Mouse (Mus musculus) hindbrain, embryonic 15.5 days (tissue): ENCODE results near the gene Edn2. TPM values are rescaled to one million over a fixed set of nuclear protein-coding genes. Genes with fewer than 3 reads are reported as not detected.

Experiments used
- ATAC-seq: fragments of 200-750 bp; cut with Nextera tagmentation; 2 replicates; pipeline ENCODE4 v1.8.0; 2017; ENCODE audit warnings: low read depth, moderate number of reproducible peaks, moderate TSS enrichment; ENCODE audit not compliant: low FRiP score
- H3K27ac ChIP-seq: fragments of 300-500 bp; sonication (generic); replicated peaks from 2 replicates; pipeline ENCODE4 v1.5.1; 2015; ENCODE audit warnings: mild to moderate bottlenecking, inconsistent platforms
- H3K27me3 ChIP-seq: fragments of 300-500 bp; sonication (generic); 2 replicates; pipeline ENCODE4 v1.6.1; 2015; ENCODE audit warnings: control low read depth, inconsistent platforms
- H3K36me3 ChIP-seq: fragments of 300-500 bp; sonication (generic); 2 replicates; pipeline ENCODE4 v1.6.1; 2015; ENCODE audit warnings: control low read depth, inconsistent platforms
- H3K4me1 ChIP-seq: fragments of 300-500 bp; sonication (generic); replicated peaks from 2 replicates; pipeline ENCODE4 v1.6.1; 2015; ENCODE audit warnings: control low read depth, inconsistent platforms
- H3K4me2 ChIP-seq: fragments of 300-500 bp; sonication (generic); 2 replicates; pipeline ENCODE4 v1.6.1; 2015; ENCODE audit warnings: moderate library complexity, mild to moderate bottlenecking, inconsistent platforms
- H3K4me3 ChIP-seq: fragments of 300-500 bp; sonication (generic); 2 replicates; pipeline ENCODE4 v1.5.1; 2015; ENCODE audit warnings: mild to moderate bottlenecking, inconsistent platforms
- H3K9ac ChIP-seq: fragments of 300-500 bp; sonication (generic); 2 replicates; pipeline ENCODE4 v1.6.1; 2015; ENCODE audit warnings: inconsistent platforms
- H3K9me3 ChIP-seq: fragments of 300-500 bp; sonication (generic); 2 replicates; pipeline ENCODE4 v1.6.1; 2016; ENCODE audit warnings: control low read depth, inconsistent platforms
- WGBS: fragments of 180-500 bp; shearing (Covaris S2); methylation state at CpG from one replicate; pipeline ENCODE4 v1.1.7; 2015; 5-methylcytosine and 5-hydroxymethylcytosine counted together
- polyA plus RNA-seq: library from polyadenylated mRNA; unstranded; fragments of >200 nt; fragmentation: Nextera tagmentation; extraction: Ambion mirVana; gene quantifications from 2 replicates; pipeline ENCODE4 v1.2.1, GENCODE M21; 2015

Gene Edn2
- polyA plus RNA-seq, 1 experiment from 2014 or later, result 0.10 TPM

GRCm38 (mm10) chr4:120215915-120216591, 55.0 kb downstream of the Edn2 start:
- 0 out of 2 replicates have a peak, but pooled peaks cover 4% of the 10 kb centered on the region for H3K4me1 ChIP-seq
- no peak overlapping the region for H3K4me2 ChIP-seq
- 29% methylated on average over 10 of the region's 10 CpGs for WGBS
- ATAC-seq, result 0 out of 2 replicates have a peak, but pooled peaks have one; percentile 39
- H3K36me3 ChIP-seq, result no peaks in the 10 kb centered on the region
- no peak overlapping the region for H3K4me3 ChIP-seq
- no peaks in the 10 kb centered on the region for H3K27me3 ChIP-seq
- H3K9me3 ChIP-seq, result no peaks in the 10 kb centered on the region
- no peak overlapping the region for H3K27ac ChIP-seq
- H3K9ac ChIP-seq, result no peak overlapping the region

- ATAC-seq, result no peak
Observed at GRCm38 (mm10) chr4:120216883-120217282, 55.9 kb downstream of the Edn2 start.

More at GRCm38 (mm10) chr4:120216883-120217282, 55.9 kb downstream of the Edn2 start:
- Histone ChIP-seq H3K9ac (no peak overlapping the region), H3K27me3 (no peaks in the 10 kb centered on the region), H3K9me3 (no peaks in the 10 kb centered on the region), H3K4me1 (0 out of 2 replicates have a peak, but pooled peaks cover 8% of the 10 kb centered on the region), H3K36me3 (no peaks in the 10 kb centered on the region), H3K4me3 (no peak overlapping the region), H3K27ac (no peak overlapping the region), H3K4me2 (no peak overlapping the region)

Other genes with a start within 250 kb of the Edn2 start
- gene AL607142.1, start 96.2 kb upstream of the Edn2 start, polyA plus RNA-seq, result not detected in 2 replicates
- 1.0 and 1.3 TPM in 2 replicates for gene Foxo6, start 126.1 kb downstream of the Edn2 start, polyA plus RNA-seq
- 83.3 and 99.9 TPM in 2 replicates for gene Scmh1, start 244.1 kb downstream of the Edn2 start, polyA plus RNA-seq